Mouse (Mus musculus) common myeloid progenitor, adult 5-6 weeks (primary cell): Measurements from ENCODE around the gene Pi4k2a. TPM values are rescaled to one million over a fixed set of nuclear protein-coding genes. Genes with fewer than 3 reads are reported as not detected.

Experiments used
- ATAC-seq: replicated peaks from 2 replicates; pipeline ENCODE4 v1.8.0; 2016; ENCODE audit warnings: low read depth, mild to moderate bottlenecking, moderate TSS enrichment, inconsistent platforms; ENCODE audit not compliant: poor library complexity, severe bottlenecking
- total RNA-seq: library from RNA; stranded (forward); fragments of 200-1000, 187-1606 nt; gene quantifications from 2 replicates; pipeline ENCODE4 v1.2.3, GENCODE M21; 2017

Pi4k2a gene
- total RNA-seq, 1 experiment from 2014 or later = 12.5 TPM

DNA sequence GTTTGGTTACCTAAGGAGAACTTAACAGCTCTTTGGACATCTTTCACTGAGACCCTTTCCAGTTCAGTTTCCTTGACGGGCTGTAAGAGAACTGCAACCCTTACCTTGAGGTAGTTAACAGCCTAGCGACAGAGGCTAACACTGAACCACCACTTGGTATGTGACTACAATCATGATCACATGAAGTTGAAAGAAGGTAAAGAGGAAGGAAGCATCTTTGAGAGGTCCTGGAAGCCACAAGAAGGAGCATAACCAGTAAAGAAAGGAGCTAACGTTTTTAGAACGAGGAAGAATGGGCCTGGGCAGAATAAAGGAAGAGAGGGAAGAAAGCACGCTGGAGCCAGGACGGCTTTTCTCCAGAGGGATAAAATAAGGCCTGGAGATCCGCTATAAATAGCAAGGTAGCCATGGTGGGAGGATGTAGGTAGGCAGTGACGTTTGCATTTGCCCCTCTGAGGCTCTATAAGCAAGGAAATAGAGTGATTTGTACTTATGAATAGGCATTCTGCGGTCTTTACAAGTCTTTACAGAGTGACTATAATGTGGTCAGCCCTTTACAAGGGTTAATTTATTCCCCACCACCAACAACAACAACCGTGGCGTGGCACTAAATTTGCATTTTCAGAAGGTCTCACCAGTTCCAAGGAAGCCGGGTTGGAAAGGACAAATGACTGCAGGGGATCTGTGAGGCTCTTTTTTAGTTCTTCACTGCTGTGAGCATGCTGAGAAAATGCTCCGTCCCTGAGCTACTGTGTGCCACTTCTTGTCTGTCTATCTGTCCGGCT lies 39.4 kb downstream of the Pi4k2a start:
- peak; percentile 29 for ATAC-seq

DNA sequence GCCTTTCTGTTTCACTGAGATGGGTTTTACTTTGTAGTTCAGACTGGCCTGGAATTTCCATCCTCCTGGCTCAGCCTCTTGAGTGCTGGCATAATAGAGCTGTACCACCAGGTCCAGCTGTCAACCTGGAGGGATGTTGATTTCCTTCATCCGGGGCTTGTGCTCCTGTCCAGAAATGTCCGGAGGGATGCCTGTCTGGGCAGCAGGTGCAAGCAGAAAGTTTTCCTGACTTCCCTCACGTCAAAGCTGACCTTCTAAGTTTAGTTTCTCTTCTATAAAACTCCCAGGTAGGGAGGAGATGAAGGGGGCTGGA lies 40.0 kb downstream of the Pi4k2a start:
- no peak for ATAC-seq

DNA sequence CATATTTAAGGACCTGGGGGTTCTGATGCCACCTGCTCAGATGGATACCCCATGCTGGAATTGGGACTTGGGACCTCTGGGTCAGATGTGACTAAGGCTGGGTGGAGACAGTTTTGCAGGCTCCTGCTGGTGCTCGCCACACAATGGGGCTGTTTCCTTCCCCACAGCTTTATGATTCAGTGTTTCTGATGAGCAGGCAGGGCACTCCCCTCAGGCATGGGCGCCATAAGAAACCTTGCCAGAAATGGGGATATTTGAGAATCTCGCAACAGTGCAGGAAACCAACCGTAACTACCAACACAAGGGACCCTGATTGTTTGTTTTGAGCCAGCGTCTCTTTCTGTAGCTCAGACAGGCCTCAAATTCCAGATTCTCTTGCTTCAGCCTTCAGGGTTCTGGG lies 40.8 kb downstream of the Pi4k2a start:
- no peak for ATAC-seq

DNA sequence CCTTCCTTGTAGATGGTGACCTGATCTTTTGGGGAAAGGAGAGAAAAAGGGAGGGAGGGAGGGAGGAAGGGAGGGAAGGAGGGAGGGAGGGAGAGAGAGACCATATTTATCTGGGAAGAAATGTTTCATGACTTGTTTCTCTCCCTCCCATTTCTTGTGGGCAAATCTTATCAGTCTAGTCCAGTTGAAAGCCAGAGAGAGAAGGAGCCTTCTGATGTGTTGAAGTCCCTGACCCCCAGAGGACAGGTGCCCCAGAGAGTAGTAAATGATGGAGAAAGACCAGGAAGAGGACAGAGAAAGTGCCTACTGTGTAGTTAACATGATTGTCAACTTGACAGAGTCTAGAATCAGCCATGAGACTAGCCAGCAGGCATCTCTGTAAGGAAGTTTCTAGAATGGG lies 44.8 kb downstream of the Pi4k2a start:
- ATAC-seq = no peak

DNA sequence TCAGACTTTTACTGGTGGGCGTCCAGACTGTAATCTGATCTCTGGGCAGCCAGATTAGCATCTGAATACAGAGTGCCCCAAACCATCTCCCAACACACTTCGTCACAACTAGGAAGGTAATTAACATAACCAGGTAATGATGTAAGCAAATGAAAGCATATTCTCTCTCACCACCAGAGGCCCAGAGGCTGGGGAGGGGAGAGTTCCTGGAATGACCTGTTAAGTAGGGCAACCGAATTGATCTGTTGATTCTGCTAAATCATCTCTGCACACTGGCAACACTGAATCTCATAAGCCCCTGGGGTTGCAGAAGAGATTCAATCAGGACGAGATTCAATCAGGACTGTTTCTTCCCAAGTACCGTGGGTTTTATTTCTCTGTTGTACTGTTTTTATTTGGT lies 45.9 kb downstream of the Pi4k2a start:
- no peak for ATAC-seq

DNA sequence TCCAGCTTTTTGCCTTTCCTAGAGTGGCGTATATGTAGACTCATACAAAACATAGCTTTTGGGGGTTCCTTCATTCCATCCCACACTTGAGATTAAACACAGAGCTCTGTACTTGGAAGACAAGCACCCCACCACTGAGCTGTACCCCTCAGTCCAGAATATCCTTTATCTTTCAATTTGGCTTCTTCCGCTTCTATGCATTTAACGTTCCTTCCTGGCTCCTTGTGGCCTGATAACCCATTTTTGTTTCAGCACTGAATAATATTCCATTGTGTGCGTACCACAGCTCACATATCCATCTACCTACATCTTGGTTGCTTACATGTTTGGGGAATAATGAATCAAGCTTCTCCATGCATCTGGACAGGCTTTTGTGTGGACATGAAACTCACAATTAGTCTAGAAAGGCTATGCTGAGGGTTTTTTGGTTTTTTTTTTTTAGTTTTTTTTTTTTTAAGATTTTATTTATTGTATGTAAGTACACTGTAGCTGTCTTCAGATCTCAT lies 47.0 kb downstream of the Pi4k2a start:
- ATAC-seq = no peak

DNA sequence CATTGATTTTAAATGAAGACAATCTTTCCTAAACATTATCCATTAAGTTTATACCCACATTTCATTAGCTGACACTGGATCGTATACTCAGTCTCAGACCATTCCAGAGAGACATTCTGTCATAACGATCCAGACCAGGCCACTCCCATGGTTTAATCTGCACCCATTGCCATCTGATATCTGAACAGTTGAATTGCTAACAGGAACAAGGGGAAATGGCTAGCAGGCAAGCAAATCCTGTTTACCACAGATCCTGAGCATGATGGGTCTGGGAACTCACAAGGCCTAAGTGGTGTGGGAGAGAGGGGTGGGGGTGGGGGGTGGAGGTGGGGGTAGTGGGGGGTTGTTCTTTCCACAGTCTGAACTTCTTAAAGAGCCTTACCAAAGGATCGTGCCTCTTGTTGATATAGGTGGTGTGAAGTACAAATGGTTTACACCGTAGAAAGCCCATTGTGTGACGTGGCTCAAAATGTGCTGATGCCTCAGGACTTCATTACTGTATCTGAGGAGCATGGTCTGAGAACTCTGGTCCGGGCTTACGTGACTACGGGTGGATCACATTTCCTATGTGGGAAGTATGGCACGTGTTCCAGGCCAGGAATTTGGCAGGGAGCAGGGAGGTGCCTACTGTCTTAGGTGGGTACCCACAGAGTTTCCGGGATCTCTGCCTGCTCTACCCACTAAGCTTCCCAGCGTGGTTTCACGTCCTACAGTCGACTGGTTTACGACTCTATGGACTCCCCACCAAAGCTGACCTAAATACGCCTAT lies 48.4 kb downstream of the Pi4k2a start:
- no peak for ATAC-seq

DNA sequence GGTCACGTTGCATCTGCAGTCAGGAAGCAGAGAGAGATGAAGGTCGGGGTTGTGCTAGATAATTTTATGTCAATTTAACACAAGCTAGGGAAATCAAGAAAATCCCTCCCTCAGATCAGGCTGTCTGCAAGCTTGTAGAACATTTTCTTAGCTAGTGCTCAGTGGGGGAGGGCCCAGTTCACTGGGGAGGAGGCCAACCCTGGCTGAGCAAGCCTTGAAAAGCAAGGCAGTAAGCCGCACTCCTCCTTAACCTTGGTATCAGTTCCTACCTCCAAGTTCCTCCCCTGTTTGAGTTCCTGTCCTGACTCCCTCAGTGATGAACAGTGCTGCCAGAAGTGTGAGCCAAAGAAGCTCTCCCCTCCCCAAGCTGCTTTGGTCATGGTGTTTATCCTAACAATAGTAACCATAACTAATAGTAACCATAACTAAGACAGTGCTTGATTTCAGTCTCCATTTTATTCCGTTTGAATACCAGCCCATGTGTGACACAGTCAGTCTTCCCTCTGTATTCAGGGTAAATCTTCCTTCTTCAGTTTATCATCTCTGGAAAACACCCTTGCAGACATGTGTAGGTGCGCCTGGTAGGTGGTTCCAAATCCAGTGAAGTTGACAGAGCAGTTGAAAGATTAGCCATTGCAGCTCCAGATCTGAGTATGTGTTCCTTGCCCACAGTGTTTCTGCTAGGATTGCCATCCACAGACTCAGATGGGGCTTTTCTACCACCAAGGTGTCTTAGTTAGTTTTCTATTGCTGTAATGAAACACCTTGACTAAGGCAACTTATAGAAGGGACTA lies 49.7 kb downstream of the Pi4k2a start:
- ATAC-seq = no peak

DNA sequence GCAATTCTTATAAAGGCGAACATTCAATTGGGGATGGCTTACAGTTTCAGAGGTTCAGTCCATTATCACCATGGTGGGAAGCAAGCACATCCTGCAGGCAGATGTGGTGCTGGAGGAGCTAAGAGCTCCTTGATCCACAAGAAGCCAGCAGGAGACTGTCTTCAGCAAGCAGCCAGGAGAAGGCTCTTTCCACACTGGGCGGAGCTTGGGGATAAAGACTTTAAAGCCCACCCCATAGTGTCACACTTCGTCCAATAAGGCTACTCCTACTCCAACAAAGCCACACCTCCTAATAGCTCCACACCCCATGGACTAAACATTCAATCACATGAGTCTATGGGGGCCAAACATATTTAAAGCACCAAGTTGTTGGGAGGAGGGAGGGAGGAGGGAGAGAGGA lies 51.7 kb downstream of the Pi4k2a start:
- no peak for ATAC-seq

DNA sequence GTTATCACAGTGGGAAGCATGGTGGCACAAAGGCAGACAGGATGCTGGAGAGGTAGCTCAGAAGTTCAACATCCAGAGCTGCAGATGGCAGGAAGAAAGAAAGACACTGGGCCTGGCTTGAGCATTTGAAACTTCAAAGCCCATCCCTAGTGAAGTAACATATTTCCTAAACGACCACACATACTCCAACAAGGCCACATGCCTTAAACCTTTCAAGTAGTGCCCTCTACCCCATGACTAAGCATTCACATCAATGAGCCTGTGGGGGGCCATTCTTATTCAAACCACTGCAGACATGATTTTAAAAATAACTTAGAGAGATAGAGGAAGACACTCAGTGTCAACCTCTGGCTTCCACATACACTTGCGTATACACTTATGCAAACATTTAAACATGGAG lies 52.5 kb downstream of the Pi4k2a start:
- ATAC-seq = no peak

DNA sequence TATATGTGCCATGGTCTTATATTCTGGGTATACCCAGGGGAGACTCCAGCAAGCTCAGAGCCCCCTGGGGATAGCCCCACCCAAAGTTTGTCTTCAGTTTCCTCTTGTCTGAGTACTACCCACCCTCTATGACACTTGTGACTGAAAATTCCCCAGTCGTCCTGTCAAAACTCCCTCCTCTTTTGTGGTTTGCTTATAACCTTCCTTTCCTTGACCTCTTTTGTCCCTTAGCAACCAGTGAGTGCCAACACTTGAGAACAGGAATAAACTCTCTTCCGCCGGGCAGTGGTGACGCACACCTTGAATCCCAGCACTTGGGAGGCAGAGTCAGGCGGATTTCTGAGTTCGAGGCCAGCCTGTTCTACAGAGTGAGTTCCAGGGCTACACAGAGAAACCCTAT lies 53.8 kb downstream of the Pi4k2a start:
- no peak for ATAC-seq

DNA sequence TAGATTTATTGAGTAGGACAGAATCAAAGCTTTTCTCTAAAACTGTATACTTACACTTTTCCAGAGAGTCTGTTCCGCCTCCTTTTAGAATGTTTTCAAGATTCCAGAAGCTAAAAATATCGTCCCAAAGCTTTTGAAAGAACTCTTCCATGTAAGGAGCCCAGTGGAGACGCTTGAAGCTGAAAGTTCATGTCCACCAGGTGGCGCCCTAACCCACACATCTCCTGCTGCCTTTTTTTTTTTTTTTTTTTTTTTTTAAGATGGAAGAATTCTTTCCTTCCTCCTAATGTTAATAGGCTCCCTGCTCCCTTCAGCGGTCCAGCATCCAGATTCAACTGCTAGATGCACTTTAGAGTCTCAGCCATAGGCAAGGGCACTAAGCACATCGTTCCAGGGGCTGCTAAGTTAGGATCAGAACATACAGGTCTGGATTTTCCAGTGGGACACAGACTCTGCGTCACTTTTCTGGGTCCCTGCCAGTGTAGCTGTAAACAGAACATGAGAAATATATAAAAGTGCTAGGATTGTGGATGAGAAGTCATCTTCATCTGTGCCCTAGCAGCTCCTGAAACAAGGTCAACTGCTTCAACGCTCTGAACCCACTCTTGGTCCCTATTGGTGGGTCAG lies 54.4 kb downstream of the Pi4k2a start:
- ATAC-seq = no peak

DNA sequence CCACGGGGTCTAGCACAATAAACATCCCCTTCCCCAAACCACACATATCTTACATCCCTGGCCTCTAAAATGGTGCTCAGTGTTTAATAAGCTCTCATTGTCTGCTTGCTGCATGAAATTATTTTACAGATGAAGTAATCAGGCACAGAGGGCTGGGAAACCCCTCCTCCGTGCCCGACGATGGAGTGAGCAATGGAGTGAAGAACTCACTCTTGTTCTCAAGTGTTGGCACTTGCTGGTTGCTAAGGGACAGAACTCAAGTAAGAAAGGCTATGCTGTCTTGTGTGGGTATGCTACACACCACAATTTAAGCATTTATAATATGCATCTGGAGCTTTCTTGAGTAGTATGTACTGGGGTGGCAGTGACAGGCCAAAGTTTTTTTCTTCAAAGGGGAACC lies 54.9 kb downstream of the Pi4k2a start:
- ATAC-seq = no peak

DNA sequence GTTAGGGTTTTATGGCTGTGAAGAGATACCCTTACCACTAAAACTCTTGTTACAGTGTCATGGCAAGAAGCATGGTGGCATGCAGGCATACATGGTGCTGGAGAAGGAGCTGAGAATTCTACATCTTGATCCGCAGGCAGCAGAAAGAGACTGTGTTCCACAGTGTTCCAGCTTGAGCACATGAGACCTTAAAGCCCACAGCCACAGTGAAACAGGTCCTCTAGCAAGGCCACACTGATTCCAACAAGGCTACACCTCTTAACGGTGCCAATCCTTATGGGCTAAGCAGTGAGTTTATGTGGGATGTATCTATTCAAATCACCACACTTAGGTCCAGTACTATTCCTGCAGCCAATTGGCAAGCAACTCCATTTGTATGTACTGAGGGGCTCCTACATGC lies 55.5 kb downstream of the Pi4k2a start:
- ATAC-seq = no peak

DNA sequence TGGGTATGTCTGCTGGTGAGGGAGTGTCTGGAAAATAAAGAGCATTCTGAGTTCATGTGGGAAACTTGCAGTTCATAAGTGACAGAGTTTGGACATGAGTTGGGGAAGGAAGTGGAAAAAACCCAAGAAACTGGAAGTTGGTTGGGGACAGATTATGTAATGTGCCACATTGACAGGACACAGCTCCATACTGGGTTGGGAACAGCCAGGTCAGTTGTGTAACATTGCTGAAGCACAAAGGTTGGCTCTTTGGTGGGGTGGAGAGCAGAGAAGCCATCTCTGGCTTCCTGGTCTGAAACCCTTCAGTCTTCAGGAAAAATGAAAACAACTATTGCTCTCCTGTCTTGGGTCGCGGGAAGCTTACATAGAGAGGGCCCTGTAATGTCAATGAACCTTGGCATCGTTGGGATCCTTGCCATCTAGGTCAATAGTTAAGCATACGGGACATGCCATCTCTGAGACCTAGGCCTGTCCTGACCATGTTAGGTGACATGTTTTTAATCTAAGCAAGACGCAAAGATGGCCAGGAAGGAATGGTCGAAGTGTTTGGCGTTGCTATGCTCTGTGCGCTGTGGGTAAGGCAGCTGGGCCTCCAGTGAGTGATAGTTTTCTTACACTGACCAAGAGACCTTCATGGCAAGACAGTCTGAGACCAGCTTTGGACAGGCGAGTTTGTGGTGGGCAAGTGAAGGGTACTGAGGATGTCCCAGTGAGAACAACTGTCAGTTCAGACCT lies 56.2 kb downstream of the Pi4k2a start:
- 0 out of 2 replicates have a peak, but pooled peaks have one; percentile 9 for ATAC-seq

DNA sequence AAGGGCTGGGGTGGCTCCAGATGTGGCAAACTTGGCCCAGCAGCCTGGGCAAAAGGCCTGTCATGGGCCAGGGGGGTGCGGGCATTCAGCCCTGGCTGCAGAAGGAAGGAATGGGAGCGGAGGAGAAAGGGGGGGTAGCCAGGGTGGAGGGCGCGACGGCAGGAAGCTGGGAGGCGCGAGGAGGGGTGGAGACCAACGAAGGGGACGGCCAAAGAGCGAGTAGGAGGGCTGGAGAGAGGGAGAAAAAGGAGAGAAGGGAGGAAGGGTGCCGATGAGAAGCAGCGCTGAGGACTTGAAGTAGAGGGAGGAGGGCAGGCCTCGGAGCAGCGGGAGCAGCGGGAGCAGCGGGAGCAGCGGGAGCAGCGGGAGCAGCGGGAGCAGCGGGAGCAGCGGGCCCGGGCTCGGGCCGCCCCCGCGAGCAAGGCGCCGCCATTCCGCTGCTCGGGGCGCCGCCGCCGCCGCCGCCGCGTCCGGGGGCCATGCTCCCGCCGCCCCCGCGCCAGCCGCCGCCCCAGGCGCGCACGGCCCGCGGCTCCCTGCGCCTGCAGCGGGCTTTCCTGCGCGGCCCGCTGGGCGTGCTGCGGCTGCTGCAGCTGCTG lies 57.0 kb downstream of the Pi4k2a start, which contains the start of gene Marveld1:
Marveld1 (plus strand) TSS at position 231 of the 599 bp plus-strand sequence.
- peak; percentile 48 for ATAC-seq

DNA sequence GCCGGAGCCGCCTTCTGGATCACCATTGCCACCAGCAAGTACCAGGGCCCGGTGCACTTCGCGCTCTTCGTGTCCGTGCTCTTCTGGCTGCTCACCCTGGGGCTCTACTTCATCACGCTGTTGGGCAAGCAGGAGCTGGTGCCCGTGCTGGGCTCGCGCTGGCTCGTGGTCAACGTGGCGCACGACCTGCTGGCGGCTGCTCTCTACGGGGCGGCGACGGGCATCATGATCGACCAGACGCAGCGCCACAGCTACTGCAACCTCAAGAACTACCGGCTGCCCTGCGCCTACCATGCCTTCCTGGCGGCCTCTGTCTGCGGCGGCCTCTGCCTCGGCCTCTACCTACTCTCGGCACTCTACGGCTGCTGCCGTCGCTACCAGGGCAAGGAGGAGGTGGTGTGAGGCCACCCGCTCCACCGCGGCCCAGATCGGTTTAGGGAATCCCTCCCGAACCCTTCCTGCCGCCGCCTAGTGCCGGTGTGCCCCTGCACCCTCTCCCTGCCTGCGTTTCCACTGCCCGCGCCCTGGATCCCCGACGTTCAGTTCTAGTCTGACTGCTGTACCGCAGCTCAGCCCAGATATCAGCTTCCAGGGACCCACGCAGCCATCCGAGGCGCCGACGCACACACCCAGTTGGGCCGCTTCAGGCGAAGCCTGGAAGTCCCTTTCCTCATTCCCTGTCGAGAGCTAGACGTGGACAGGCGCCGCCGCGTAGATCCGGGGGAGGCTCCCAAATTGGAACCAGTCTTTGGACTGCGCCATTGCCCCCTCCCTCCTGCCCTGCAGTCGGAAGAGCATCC lies 57.7 kb downstream of the Pi4k2a start:
- peak; percentile 23 for ATAC-seq

DNA sequence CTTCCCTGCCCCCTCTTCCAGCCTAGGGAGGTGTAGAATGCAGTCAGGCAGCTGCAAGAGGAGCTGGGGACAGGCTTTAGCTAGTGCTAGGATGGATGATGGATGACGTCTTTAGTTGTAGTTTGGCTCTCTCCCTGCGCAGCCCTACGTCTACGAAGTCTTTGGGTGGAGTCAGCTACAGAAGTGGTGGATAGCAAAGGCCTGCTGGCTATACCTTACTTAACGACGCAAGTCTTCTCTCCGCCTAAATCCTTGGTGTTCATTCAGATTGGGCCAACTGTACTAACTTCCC lies 58.2 kb downstream of the Pi4k2a start:
- ATAC-seq = no peak

DNA sequence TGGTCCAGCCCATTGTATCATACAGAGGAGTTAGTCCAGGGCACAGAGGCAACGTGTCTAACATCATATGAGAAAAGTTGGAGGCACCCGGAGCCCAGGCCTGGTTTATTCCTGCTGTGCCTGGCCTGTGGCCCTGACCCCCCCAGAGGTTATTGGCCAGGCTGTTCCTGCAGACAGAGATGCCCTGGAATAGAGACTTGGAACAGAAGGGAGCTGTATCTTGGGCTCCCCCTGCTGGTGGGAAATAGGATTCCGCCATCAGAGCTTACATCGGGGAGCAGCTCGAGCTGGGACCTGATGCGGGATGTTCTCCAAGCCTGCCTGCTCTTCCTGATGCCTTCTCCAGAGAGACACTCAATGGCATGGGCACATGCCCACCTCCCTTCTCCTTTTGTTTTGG lies 61.7 kb downstream of the Pi4k2a start:
- ATAC-seq = peak; percentile 66
